Mouse (Mus musculus) cortical plate, adult 2 months (tissue): ENCODE data around the gene Megf6.

Experiments used
- CTCF ChIP-seq: fragments of 200-500 bp; IDR thresholded peaks from 2 replicates; pipeline ENCODE4 v1.5.1; 2011; ENCODE audit warnings: mild to moderate bottlenecking, control low read depth, low read length; ENCODE audit not compliant: insufficient read depth; ENCODE audit errors: extremely low read depth
- POLR2A ChIP-seq: fragments of 200-500 bp; IDR thresholded peaks from 2 replicates; pipeline ENCODE4 v1.6.1; 2011; ENCODE audit warnings: mild to moderate bottlenecking, low read length, control low read depth; ENCODE audit not compliant: insufficient read depth; ENCODE audit errors: extremely low read depth

DNA sequence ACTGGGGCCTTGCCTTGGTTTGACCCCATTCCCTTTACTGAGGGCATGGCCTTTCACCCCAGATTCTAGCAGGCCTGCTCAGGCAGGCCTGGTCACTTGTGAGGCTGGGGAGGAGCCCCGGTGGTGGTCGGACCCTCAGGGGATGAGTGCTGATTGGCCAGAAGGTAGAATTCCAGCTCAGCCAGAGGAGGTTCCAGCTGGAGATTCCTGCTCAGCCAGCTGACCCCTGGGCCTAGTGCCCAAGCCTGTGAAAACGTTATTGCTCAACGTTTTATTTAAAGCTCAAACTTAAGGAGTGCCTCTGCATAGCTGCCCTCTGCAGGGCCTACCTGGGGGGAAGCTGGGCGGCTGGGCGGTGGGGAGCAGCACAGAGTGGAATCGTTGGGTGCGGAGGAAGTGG lies 6.7 kb downstream of the Megf6 start:
- TF ChIP-seq CTCF, result no peak
- no peak for TF ChIP-seq POLR2A
